Mouse (Mus musculus) yolk sac, embryonic 10.5 days (tissue): ENCODE measurements at regions not wholly inside any gene's neighbourhood (a gene's known extent, or its start where the extent isn't known, plus 50 kb on each side); places are given as distances from the start of the nearest gene placed in this dataset.
A peak's percentile ranks its signal among the peaks of the same experiment; 100 is the strongest.

Experiments
- DNase-seq: peaks from one replicate; pipeline ENCODE4 v3.0.0-alpha.2; 2017; ENCODE audit warnings: low spot score

GRCm38 (mm10) chr6:121560852-121561251, 74.3 kb upstream of the A2m start:
- peak; percentile 49 for DNase-seq

DNA sequence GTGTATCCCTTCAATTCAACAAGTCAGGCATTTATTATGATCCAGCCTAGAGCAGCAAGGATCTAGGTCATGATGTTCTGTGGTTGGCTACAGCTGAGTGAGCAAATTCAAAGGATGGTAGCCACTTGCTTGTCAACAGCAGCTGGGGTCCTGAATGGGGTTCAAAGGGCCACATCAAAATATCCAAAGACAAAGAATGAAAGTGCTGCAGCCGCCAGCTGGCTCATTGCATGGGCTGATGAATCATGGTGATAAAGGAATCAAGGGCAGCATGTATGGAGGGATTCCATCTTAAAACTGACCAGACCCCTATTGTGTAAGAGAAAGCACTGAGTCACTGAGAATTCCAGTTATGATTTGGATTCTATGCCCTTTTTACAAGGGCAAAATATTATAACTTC, 74.8 kb upstream of the A2m start:
- DNase-seq = no peak

- DNase-seq = peak; percentile 17
Observed at GRCm38 (mm10) chr6:121556481-121556880, 78.7 kb upstream of the A2m start.

DNA sequence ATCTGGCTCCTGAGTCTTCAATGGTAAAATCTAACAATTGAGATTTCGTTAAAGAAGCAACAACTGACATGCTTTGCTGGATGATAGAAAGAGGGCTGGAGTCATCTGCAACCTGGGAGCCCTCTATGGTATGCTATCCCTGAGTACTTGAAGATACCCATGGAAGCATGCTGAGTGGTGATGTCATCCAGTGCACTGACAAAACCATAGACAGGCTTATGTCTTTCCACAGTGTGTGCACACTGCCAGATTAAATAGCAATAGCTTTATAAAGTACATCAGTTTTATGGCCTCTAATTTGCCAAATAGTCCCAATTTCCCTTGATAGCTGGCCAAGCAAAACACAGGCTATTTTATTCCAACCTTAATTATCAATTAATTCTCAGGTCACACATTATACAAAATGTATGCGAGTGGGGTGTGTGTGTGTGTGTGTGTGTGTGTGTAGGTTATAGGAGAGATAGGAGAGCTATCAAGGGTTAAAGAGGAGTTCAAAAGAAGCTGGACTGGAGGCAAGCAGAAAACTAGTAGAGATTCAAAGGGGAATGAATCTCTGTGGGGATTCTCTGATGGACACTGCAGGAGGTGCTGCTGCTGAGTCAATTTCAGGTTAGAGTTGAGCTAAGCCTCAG, 80.1 kb upstream of the Iqsec3 start:
- DNase-seq = no peak

DNA sequence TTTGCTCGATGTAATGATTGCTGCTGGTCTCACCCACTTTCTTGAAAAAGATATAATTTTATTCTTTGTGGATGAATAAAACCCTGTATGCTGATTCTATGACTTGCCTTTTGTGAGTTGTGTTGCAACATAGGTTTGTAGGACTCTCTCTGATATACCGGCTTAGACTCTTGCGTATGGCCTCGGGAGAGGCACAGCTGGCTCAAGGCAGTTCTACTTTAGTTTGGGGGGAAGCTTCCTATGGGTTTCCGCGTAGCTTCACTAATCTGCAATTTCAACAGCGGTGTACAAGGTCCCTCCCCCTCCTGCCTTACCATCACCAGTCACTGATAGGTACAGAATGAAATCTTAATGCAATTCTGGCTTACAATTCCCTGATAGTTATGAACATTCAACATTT, 60.0 kb upstream of the Iqsec3 start:
- DNase-seq = no peak

GRCm38 (mm10) chr6:121532926-121533325, 59.4 kb upstream of the Iqsec3 start:
- peak; percentile 37 for DNase-seq

GRCm38 (mm10) chr6:121531825-121532389, 58.4 kb upstream of the Iqsec3 start:
- DNase-seq = no peak

GRCm38 (mm10) chr6:121527281-121527680, 53.8 kb upstream of the Iqsec3 start:
- DNase-seq = no peak

DNA sequence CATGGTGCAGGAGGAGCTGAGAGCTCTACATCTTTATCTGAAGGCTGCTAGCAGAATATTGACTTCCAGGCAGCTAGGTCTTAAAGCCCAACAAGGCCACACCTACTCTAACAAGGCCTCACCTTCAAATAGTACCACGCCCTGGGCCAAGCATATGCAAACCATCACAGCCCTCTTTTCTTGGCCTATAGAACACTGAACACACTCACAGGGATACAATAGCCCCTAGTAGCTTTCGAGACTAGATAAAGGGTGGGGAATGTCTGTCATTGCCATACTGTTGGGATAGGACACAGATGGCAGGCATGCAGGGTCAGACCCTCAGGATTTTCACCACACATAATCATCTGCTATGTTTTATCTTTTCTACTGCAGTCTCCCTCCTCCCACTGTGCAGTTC, 52.6 kb upstream of the Iqsec3 start:
- DNase-seq = no peak

- DNase-seq = no peak
Observed at GRCm38 (mm10) chr6:121524613-121524970, 51.1 kb upstream of the Iqsec3 start.

DNA sequence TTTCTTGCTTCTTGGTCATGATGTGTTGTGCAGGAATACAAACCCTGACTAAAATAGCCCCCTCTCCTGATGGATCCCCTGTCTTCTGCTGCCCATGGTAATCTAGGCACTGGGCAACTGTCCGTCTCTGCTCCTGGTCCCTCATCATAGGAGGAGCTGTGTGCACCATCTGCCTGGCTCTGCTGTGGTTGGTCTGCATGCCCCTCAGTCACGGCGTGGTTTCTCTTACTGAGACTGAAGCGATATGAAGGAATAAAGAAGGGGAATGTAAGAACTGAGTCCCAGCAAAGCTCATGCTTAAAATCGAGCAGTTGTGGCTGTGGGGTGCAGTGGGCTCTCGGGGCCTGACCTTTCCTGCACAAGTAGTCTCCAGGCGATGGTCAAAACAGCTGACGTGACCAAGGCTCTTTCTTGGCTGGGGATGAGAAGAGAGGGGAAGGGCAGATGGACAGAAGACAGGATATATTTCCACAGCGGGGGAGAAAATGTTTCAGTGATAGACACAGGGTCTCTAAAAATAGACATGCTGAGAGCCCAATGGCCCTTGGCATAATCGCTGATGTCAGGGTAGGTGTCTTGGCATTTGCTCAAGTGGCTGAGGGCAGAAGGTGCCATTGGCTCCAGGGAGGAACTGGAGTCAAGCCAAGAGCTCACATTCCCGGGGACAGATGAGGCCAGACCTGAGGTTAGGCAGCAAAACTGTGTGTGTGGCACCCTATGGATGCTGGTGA, 50.6 kb upstream of the Iqsec3 start:
- DNase-seq = no peak
